Mouse (Mus musculus): Measurements from ENCODE around the gene Tpte.

GRCm38 (mm10) chr8:22382824-22383595, 99.8 kb downstream of the Tpte start:
- TF ChIP-seq CTCF (IDR thresholded peaks at IDR 0.05; ENCODE audit: control insufficient read depth, insufficient read depth, insufficient replicate concordance, low read depth, low read length) (no peak), POLR2A (IDR thresholded peaks at IDR 0.05; ENCODE audit: control insufficient read depth, low read depth, low read length) (no peak)
